Mouse (Mus musculus) adrenal gland, adult 2 months (tissue): ENCODE measurements around the gene Hist1h4d. TPM values are rescaled to one million over a fixed set of nuclear protein-coding genes. Genes with fewer than 3 reads are reported as not detected.
A peak's percentile ranks its signal among the peaks of the same experiment; 100 is the strongest.
"Not testable (repeated sequence)": the region's sequence is repeated elsewhere in the genome, so short reads cannot be mapped to it uniquely, and the experiment has no call there.

Experiments
- DNase-seq: peaks from one replicate; pipeline ENCODE4 v3.0.0; 2021
- polyA plus RNA-seq: library from polyadenylated mRNA; depleted of rRNA; stranded (reverse); fragments of >200 nt; gene quantifications from 2 replicates; pipeline ENCODE4 v1.2.3, GENCODE M21; 2012
- total RNA-seq, 2 experiments: library from RNA; stranded (reverse); gene quantifications; 2 replicates each; pipeline ENCODE4 v1.2.3; 2021

Gene Hist1h4d
- total and polyA plus RNA-seq, 3 experiments, result 2.6 to 129 (median 118) TPM

- peak; percentile 89 for DNase-seq
Observed at GRCm38 (mm10) chr13:23551146-23551834, 30.1 kb upstream of the Hist1h4d start, which contains the start of gene Hist1h4f. Gene Hist1h4f (minus strand): TSS chr13:23551648.

GRCm38 (mm10) chr13:23551931-23552914, 29.2 kb upstream of the Hist1h4d start:
- no peak for DNase-seq

- DNase-seq, result no peak
Observed at GRCm38 (mm10) chr13:23552962-23553361, 28.4 kb upstream of the Hist1h4d start, which contains the start of gene Hist1h1d. Gene Hist1h1d (plus strand): TSS chr13:23553262.

- DNase-seq, result no peak
Observed at GRCm38 (mm10) chr13:23554393-23554792, 27.0 kb upstream of the Hist1h4d start.

GRCm38 (mm10) chr13:23554925-23555838, 26.2 kb upstream of the Hist1h4d start:
- DNase-seq, result peak; percentile 83

- DNase-seq, result peak; percentile 84
Observed at GRCm38 (mm10) chr13:23555839-23556416, 25.5 kb upstream of the Hist1h4d start.

- DNase-seq, result no peak
Observed at GRCm38 (mm10) chr13:23556906-23557305, 24.5 kb upstream of the Hist1h4d start.

GRCm38 (mm10) chr13:23560699-23561098, 20.7 kb upstream of the Hist1h4d start:
- DNase-seq, result not testable (repeated sequence)

- not testable (repeated sequence) for DNase-seq
Observed at GRCm38 (mm10) chr13:23561531-23561882, 19.9 kb upstream of the Hist1h4d start.

GRCm38 (mm10) chr13:23561883-23562659, 19.3 kb upstream of the Hist1h4d start, which contains the start of gene Hist1h3e:
Gene Hist1h3e (minus strand): TSS chr13:23562369.
- peak; percentile 94 for DNase-seq

GRCm38 (mm10) chr13:23562699-23563462, 18.5 kb upstream of the Hist1h4d start:
- peak; percentile 41 for DNase-seq

- DNase-seq, result no peak
Observed at GRCm38 (mm10) chr13:23564482-23564881, 16.9 kb upstream of the Hist1h4d start.

GRCm38 (mm10) chr13:23570261-23571021, 11.0 kb upstream of the Hist1h4d start:
- DNase-seq, result not testable (repeated sequence)

- DNase-seq, result peak; percentile 84
Observed at GRCm38 (mm10) chr13:23571022-23571503, 10.3 kb upstream of the Hist1h4d start, which contains the start of the genes Hist1h2ae and Hist1h2bg. Gene Hist1h2ae (minus strand): TSS chr13:23571220. Gene Hist1h2bg (plus strand): TSS chr13:23571396.

GRCm38 (mm10) chr13:23571504-23572217, 9.7 kb upstream of the Hist1h4d start:
- not testable (repeated sequence) for DNase-seq

- DNase-seq, result no peak
Observed at GRCm38 (mm10) chr13:23572218-23573033, 9.0 kb upstream of the Hist1h4d start.
